Mouse (Mus musculus) heart, adult 10 weeks (tissue): ENCODE data around the gene Meioc. TPM values are rescaled to one million over a fixed set of nuclear protein-coding genes. Genes with fewer than 3 reads are reported as not detected.

Source experiments
- polyA plus RNA-seq: library from polyadenylated mRNA; stranded (reverse); fragments of 350-450 nt; fragmentation: Illumina TruSeq; extraction: RNeasy Lipid Tissue Mini Kit (QIAGEN cat#74804); gene quantifications from one replicate; pipeline ENCODE4 v1.2.3, GENCODE M21; 2014; ENCODE audit warnings: low read depth, low replicate concordance

Meioc gene
- not detected for polyA plus RNA-seq

DNA sequence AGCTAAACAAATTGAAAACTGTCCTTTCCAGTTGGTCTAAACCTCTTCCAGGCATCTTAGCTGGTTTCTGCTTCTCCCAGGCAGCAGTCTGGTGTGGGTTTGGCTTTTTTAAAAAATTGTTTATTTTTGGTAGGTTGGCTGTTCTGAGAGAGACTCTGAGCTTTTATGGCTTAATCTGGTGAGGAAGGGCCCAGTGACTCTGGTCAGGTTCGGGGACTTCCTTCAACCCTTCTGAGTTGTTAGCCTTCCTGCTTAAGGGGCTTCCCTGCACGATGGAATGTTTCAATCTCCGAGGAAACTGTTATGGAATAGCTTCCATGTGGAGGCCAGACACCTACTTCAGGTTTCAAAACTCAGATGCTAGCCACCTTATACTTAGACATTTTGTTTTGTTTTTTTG, at the start of gene Meioc:
Meioc (plus strand) TSS at position 301 of the 400 bp plus-strand sequence.

GRCm38 (mm10) chr11:102697338-102698017, 34.0 kb downstream of the Meioc start, which contains the start of gene Ccdc43:
TSS of gene Ccdc43 (minus strand) at chr11:102697782.

Other genes starting within 250 kb of the Meioc start
- gene Grn, start 233.4 kb upstream of the Meioc start, polyA plus RNA-seq, result 86.1 TPM
- 1.7 TPM for gene Fam171a2, start 216.0 kb upstream of the Meioc start, polyA plus RNA-seq
- 1.6 TPM for gene Itga2b, start 193.6 kb upstream of the Meioc start, polyA plus RNA-seq
- 19.1 TPM for gene Gpatch8, start 107.3 kb upstream of the Meioc start, polyA plus RNA-seq
- gene Gm11627, start 84.3 kb upstream of the Meioc start, polyA plus RNA-seq, result 7.1 TPM
- 3.2 TPM for gene Fzd2, start 59.3 kb upstream of the Meioc start, polyA plus RNA-seq
- 21.2 TPM for gene Ccdc43, start 34.1 kb downstream of the Meioc start, polyA plus RNA-seq
- 8.0 TPM for gene Adam11, start 97.7 kb downstream of the Meioc start, polyA plus RNA-seq
- gene Gjc1, start 156.0 kb downstream of the Meioc start, polyA plus RNA-seq, result 20.8 TPM
- 18.3 TPM for gene Higd1b, start 172.1 kb downstream of the Meioc start, polyA plus RNA-seq
- 32.4 TPM for gene Eftud2, start 217.3 kb downstream of the Meioc start, polyA plus RNA-seq
- gene Ccdc103, start 217.5 kb downstream of the Meioc start, polyA plus RNA-seq, result 0.42 TPM
- gene Fam187a, start 221.5 kb downstream of the Meioc start, polyA plus RNA-seq, result not detected
- not detected for gene Gfap, start 237.2 kb downstream of the Meioc start, polyA plus RNA-seq